Mouse (Mus musculus): ENCODE results near the gene Drp2.

Drp2 gene

DNA sequence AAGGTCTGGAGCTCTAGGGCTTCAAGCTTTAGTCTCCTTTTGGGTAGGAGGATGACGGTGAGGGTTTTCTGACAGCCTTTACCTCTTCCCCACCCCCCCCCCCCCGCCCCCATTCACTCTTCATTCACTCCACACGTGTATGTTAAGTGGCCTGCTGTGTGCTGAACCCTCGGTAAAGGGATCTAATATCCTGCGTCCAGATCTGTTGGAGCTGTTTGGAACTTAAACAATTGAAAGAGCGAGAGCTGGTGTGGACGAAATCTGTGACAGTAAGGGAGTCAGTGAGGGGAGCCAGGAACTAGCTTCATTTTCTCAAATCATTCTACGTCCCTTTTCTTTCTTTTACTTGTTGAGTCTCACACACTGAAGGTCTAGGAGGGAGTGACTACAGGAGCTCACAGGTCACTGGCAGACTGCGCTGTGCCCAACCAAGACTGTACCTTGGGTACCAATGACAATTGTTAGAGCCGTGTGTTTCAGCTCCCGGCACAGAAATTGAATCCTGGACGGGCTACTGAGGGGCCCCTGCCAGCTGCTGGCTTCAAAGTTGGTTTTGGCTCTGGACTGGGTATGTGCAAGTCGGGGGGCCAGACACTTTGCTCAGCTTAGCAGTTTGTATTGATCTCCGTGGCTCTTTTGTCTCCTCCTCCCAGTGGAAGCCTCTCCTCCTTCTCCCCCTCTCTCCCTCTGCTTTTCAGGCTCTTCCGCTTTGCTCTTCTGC, at the start of gene Drp2:
Gene Drp2, plus strand, starts transcription at position 689 of the 721 bp plus-strand sequence.
- DNase-seq: no peak

GRCm38 (mm10) chrX:134359336-134359735, 45.0 kb upstream of the Drp2 start:
- DNase-seq: peak; percentile 51

DNA sequence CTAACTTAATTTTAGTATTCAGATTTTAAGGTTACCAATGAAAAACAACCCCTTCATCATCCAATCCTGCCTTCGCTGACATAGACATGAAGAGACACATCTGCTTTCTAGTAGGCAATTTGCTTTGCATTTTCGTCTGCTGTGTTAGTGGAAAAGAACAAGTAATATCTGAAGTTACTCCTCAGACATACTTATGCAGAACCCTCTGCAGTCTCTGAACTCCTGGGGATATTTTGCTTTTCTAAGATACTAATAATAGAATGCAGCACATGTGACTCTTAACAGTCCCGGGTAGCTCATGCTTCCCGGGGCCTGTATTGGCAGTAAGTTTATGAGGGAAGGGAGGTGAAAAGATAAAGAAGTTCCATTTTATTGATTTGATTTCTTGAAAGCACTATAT, 42.2 kb upstream of the Drp2 start:
- no peak for DNase-seq

DNA sequence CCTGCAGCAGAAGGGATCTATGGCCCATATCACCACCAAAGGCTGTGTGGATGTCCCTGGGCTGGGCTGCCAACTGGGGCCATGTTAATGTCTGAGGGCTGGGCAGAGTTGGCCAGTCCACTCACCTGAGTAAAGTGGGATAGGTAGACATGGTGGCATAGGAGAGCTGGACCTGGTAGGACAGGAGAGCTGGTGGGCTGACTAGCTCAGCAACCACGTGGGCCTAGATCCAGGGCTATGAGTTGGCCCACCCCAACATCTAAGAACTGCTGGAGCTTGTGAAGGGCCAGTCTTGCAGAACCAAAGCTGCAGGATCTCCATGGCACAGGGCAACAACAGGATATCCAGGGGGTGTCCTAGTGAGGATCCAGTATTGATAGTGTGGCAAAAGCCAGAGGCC, 38.9 kb upstream of the Drp2 start:
- no peak for DNase-seq

- peak; percentile 1 for DNase-seq
Measured at GRCm38 (mm10) chrX:134366547-134366946, 37.8 kb upstream of the Drp2 start.

DNA sequence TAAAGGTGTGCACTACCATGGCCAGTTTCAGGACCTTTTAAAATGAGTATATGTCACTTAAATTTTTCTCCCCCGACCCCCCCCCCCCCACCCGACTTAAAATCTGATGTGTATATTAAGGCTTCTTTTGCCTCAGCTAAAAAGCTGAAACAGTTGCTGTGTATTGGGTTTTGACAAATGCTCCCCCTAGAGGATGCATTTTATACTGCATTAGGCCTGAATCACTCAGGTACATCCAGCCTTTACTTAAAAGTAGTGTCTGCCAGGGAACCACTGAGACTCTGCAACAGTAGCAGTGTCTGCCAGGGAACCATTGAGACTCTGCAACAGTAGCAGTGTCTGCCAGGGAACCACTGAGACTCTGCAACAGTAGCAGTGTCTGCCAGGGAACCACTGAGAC, 33.1 kb upstream of the Drp2 start:
- DNase-seq: no peak

- no peak for DNase-seq
Measured at GRCm38 (mm10) chrX:134374190-134374589, 30.2 kb upstream of the Drp2 start.

GRCm38 (mm10) chrX:134384896-134385295, 19.5 kb upstream of the Drp2 start:
- no peak for DNase-seq

- no peak for DNase-seq
Measured at GRCm38 (mm10) chrX:134398972-134399371, 5.4 kb upstream of the Drp2 start.

DNA sequence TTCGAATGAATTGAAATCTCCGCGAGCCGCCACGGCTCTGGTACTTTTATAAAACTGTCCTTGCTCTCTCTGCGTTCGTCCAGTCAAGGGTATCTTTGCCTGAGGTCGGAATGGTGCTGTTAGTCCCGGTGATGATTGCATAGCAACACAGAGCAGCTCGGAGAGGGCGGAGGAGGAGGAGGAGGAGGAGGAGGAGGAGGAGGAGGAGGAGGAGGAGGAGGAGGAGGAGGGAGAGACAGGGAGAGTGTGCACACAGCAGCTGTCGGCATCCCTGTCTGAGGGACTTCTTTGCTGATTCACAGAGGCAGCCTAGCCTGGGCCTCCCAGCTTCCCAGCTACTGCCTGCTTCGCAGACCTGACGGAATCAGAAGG, 219 bp downstream of the Drp2 start:
- no peak for DNase-seq

DNA sequence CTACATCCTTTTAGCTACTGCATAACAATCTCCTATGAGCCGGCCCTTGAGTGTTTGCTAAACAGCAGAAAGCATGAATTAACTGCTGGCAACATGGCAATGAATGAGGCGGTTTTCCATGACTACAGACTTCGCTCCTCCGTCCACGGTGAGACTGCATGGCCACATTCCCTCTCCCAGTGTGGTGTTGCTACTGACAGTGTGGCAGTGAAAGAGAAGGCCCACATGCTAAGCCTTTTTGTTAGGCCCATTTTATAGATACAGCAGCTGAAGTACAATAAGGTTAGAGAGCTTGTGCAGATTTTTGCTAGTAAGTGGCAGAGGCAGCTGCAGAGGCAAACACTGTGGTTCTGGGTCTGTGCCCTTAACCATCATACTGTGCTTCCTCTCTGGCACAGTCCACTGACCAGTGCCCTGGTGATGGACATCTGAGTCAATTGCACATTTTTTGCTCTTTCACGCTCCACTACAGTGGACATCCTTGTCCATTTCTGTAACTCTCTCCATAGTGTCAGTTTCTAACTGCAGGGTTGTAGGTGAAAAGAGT, 5.1 kb downstream of the Drp2 start:
- no peak for DNase-seq

DNA sequence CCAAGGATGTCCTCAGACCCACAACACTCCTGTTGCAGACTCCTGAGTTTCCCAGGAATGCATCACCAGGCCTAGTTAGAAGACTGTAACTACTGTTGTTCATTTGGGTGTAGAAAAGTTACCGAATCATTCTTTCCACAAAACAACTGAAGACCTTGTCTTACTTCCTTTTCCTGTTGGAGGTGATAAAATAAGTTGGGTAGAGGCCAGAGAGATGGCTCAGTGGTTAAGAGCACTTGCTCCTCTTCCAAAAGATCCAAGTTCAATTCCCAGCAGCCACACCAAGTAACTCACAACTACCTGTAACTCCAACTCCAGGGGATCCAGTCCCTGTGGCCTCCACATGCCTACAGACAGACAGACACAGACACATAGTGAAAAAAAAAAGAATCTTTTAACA, 7.7 kb downstream of the Drp2 start:
- no peak for DNase-seq

DNA sequence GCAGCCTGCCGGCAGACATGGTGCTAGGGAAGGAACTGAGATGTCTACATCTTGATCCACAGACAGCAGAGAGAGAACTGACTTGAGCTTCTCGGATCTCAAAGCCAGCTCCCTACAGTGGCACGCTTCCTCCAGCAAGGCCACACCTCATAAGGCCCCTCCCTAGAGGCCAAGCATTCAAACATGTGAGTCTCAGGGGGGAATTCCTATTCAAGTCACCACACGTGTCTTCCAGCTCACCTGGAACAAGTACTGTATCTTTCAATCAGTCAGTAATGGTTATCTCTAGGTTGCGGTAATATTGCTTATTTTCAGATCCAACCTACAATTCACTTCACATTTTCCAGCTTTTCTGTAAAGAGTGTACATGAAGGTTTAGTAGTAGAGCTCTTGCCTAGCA, 15.7 kb downstream of the Drp2 start:
- no peak for DNase-seq

DNA sequence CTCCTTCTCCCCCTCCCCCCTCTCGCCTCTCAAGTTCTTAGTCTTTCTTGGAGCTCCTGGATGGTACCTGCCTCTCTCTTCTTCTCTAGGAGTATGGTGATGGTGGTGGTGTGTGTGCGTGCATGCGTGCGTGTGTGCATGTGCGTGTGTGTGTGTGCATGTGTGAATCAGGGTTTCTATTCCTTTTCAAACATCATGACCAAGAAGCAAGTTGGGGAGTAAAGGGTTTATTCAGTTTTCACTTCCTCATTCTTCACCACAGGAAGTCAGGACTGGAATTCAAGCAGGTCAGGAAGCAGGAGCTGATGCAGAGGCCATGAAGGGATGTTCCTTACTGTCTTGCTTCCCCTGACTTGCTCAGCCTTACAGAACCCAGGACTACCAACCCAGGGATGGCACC, 19.9 kb downstream of the Drp2 start:
- DNase-seq: no peak

- peak; percentile 2 for DNase-seq
Measured at GRCm38 (mm10) chrX:134425798-134426197, 21.4 kb downstream of the Drp2 start.

DNA sequence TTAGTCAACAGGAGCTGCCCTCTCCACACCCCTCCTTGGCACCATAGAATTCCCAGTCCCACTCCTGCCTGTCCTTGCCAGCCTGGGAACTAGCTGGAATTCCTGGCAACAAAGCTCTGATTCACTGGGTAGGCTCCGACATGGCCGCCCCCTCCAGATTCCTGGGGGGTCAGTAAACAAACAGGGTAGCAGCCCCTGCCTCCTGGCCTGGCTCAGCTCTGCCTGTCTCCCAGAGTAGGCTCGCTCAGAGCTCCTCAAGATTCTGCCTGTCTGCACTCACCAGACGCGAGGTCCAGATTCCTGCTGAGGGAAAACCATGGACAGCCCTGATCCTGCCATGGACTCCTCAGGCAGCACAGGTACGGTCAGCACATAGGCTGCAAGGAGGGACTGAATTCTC, 22.5 kb downstream of the Drp2 start:
- no peak for DNase-seq

DNA sequence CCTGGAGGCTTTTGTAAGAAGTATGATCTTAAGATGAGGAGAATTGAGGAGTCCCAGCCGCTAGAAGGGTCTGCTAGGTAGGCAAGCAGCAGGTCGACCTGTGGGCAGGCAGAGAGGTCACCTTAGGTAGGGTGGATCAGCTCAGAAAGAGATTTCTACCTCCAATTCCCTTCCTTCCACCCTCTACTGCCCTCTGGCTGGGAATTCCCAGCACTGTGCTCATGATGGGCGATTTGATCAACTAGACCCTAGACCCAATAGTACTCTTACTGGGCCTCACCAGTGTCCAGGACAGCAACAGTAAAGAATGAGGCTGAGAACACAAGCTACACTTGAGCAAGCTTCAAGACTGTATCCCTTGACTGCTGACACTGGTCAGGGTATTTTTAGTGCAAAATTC, 23.0 kb downstream of the Drp2 start:
- no peak for DNase-seq

GRCm38 (mm10) chrX:134474988-134475710, 70.8 kb downstream of the Drp2 start:
- no peak for DNase-seq

DNA sequence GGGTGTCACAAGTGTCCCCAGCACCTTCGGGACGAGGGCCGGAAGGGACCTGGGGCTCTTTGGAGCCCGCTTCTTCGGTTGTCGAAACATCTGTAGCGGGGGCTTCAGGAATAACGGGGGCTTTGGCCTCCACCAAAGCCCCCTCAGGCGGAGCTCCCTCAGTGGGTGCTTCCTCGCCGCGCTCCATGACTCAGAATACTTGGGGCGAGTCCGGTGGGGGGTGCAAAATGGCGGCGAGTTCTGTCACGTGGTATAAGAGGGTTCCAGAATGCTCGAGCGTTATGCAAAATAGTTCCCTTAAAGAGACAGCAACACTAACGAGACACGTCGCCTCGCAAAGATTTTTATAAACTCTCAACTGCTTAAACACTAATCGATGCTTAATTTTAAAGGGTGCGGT, 71.9 kb downstream of the Drp2 start, which contains the start of gene Taf7l:
Gene Taf7l, minus strand, starts transcription at position 201 of the 400 bp plus-strand sequence.
- DNase-seq: no peak

- no peak for DNase-seq
Measured at GRCm38 (mm10) chrX:134481720-134482119, 77.4 kb downstream of the Drp2 start.

DNA sequence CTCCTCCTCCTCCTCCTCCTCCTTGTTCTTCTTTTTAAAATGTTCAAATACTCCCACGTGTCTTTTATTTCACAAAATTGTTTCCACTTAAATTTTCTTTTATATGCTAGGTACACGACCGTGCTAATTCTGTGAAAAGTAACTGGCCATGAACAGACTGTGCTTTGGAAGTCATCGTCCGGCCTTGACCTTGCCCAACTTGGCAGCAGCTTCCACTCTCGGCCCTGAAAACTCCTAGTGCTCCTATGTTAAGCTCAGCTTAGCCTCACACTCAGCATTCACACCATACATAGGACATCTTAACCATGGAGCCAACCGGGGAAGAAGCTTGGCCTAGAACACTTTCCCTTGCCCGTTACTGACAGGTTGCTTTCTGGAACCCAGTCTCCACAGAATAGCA, 96.3 kb downstream of the Drp2 start:
- no peak for DNase-seq
